Mouse (Mus musculus) neural tube, embryonic 15.5 days (tissue): Measurements from ENCODE around the gene Ablim2. TPM values are rescaled to one million over a fixed set of nuclear protein-coding genes. Genes with fewer than 3 reads are reported as not detected.

ENCODE experiments used
- ATAC-seq: fragments of 200-750 bp; cut with Nextera tagmentation; 2 replicates; pipeline ENCODE4 v1.8.0; 2017; ENCODE audit warnings: mild to moderate bottlenecking, moderate TSS enrichment, moderate library complexity; ENCODE audit not compliant: low FRiP score
- H3K27ac ChIP-seq: fragments of 300-500 bp; sonication (generic); replicated peaks from 2 replicates; pipeline ENCODE4 v1.5.1; 2015; ENCODE audit warnings: mild to moderate bottlenecking, inconsistent platforms
- H3K27me3 ChIP-seq: fragments of 300-500 bp; sonication (generic); replicated peaks from 2 replicates; pipeline ENCODE4 v1.6.1; 2015; ENCODE audit warnings: inconsistent platforms
- H3K36me3 ChIP-seq: fragments of 300-500 bp; sonication (generic); 2 replicates; pipeline ENCODE4 v1.6.1; 2015; ENCODE audit warnings: inconsistent platforms
- H3K4me1 ChIP-seq: fragments of 300-500 bp; sonication (generic); 2 replicates; pipeline ENCODE4 v1.6.1; 2015; ENCODE audit warnings: inconsistent platforms
- H3K4me2 ChIP-seq: fragments of 300-500 bp; sonication (generic); 2 replicates; pipeline ENCODE4 v1.6.1; 2015; ENCODE audit warnings: inconsistent platforms, mild to moderate bottlenecking, moderate library complexity
- H3K4me3 ChIP-seq: fragments of 300-500 bp; sonication (generic); replicated peaks from 2 replicates; pipeline ENCODE4 v1.5.1; 2015; ENCODE audit warnings: mild to moderate bottlenecking, inconsistent platforms
- H3K9ac ChIP-seq: fragments of 300-500 bp; sonication (generic); replicated peaks from 2 replicates; pipeline ENCODE4 v1.6.1; 2015; ENCODE audit warnings: mild to moderate bottlenecking, inconsistent platforms
- H3K9me3 ChIP-seq: fragments of 300-500 bp; sonication (generic); replicated peaks from 2 replicates; pipeline ENCODE4 v1.6.1; 2016; ENCODE audit warnings: inconsistent platforms
- WGBS: fragments of 180-500 bp; shearing (Covaris S2); methylation state at CpG from one replicate; pipeline ENCODE4 v1.1.7; 2015; ENCODE audit warnings: mixed read lengths; 5-methylcytosine and 5-hydroxymethylcytosine counted together
- polyA plus RNA-seq: library from polyadenylated mRNA; unstranded; fragments of >200 nt; fragmentation: Nextera tagmentation; extraction: Ambion mirVana; gene quantifications from 2 replicates; pipeline ENCODE4 v1.2.1, GENCODE M21; 2015

The Ablim2 gene
- polyA plus RNA-seq, 1 experiment from 2014 or later = 31.8 TPM

DNA sequence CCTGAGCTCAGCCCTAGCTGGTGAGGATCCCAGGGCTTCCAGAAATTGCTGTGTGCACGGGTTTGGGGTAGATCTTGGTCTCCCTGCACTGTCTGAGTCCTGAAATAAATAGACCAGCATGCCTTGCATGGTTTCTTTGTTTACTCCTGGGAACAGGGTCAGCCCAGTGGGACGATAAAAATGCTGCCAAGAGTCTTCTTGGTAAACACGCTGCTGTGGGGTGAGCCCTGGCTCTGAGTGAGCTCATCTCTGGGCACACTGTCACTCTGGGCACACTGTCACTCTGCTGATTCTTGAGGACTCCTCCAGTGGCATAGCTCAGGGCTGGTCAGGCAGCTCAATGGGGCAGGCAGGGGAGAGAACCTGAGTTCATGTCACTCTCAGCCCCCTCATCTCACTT, 98.6 kb downstream of the Ablim2 start:
- H3K36me3 ChIP-seq = no peaks in the 10 kb centered on the region
- H3K9ac ChIP-seq = no peak overlapping the region
- no peak overlapping the region for H3K4me3 ChIP-seq
- 32% methylated on average over 3 of the region's 3 CpGs for WGBS
- no peaks in the 10 kb centered on the region for H3K9me3 ChIP-seq
- no peaks in the 10 kb centered on the region; the same call in 1 of the 2 replicates for H3K4me1 ChIP-seq
- no peak overlapping the region for H3K4me2 ChIP-seq
- peaks cover 10% of the 10 kb centered on the region; the same call in 1 of the 2 replicates for H3K27me3 ChIP-seq
- H3K27ac ChIP-seq = no peak overlapping the region
- ATAC-seq = no peak

GRCm38 (mm10) chr5:35858069-35858468, 100.4 kb downstream of the Ablim2 start:
- Histone ChIP-seq H3K4me2 (no peak overlapping the region), H3K36me3 (no peaks in the 10 kb centered on the region), H3K9me3 (no peaks in the 10 kb centered on the region), H3K27ac (no peak overlapping the region), H3K4me3 (no peak overlapping the region), H3K27me3 (peaks cover 10% of the 10 kb centered on the region; the same call in 1 of the 2 replicates), H3K9ac (no peak overlapping the region), H3K4me1 (no peaks in the 10 kb centered on the region)
- 26% methylated on average over 6 of the region's 6 CpGs for WGBS
- no peak for ATAC-seq

DNA sequence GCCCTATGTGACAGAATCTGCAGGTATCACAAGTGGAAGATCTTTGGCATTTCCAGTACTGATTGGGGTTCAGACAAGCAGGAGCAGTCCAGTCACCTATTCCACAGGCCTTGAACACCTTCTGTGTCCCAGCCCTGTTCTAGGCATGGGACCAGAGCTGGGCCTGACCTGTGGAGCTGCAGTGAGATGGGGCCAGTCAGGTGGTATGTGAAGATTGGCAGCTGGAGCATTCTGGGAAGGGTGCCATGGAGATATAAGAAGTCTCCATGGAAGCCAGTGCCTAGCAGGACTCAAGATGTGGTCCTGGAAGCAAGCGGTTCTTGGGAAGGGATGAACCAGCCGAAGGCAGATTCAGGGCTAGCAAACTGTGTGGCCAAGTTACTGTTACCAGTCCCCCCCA, 103.8 kb downstream of the Ablim2 start:
- 88% methylated on average over 2 of the region's 2 CpGs for WGBS
- ATAC-seq = no peak
- Histone ChIP-seq H3K9ac (no peak overlapping the region), H3K4me1 (no peaks in the 10 kb centered on the region), H3K4me3 (no peak overlapping the region), H3K9me3 (no peaks in the 10 kb centered on the region), H3K27ac (no peak overlapping the region), H3K36me3 (no peaks in the 10 kb centered on the region), H3K4me2 (no peak overlapping the region), H3K27me3 (peaks cover 10% of the 10 kb centered on the region; the same call in 1 of the 2 replicates)

GRCm38 (mm10) chr5:35869973-35870372, 112.3 kb downstream of the Ablim2 start:
- no peaks in the 10 kb centered on the region for H3K9me3 ChIP-seq
- no peak overlapping the region for H3K4me3 ChIP-seq
- no peak overlapping the region for H3K4me2 ChIP-seq
- H3K27ac ChIP-seq = no peak overlapping the region
- no peaks in the 10 kb centered on the region for H3K4me1 ChIP-seq
- no peaks in the 10 kb centered on the region for H3K36me3 ChIP-seq
- no peak overlapping the region for H3K9ac ChIP-seq
- 85% methylated on average over 4 of the region's 4 CpGs for WGBS
- no peak for ATAC-seq
- no peaks in the 10 kb centered on the region for H3K27me3 ChIP-seq

DNA sequence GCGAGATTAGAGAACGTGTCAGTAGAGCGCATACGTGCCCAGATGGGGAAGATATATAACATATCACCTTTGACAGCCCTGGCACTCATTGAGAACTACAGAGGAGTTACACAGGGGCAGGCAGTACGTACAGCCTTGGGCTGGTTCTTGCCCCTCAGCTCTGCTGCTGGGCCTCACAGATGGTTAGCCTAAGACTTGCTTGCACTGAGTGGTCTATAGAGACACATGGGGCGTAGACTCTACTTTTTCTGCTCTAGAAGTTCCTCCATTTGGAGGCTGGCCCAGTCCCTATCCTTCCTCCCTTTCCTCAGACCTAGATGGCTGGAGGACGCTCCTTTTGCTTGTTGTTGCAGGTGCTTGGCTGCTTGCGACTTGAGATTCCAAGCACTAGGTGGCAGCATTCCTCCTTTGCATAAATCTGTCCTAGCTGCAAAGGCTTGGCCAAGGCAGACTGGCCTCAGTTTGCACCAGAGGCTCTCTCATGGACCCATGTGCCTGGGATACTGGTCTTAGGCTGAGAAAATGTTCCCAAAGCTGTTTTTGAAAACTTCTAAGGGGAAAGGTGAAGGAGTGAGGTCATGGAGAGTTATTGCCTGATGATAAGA, 112.8 kb downstream of the Ablim2 start:
- ATAC-seq = peak; percentile 74
- Histone ChIP-seq H3K4me2 (no peak overlapping the region), H3K27me3 (no peaks in the 10 kb centered on the region), H3K9ac (no peak overlapping the region), H3K4me3 (no peak overlapping the region), H3K9me3 (no peaks in the 10 kb centered on the region), H3K27ac (no peak overlapping the region), H3K4me1 (no peaks in the 10 kb centered on the region), H3K36me3 (no peaks in the 10 kb centered on the region)
- WGBS = 58% methylated on average over 8 of the region's 8 CpGs

- H3K9ac ChIP-seq = no peak overlapping the region
- 33% methylated on average over 4 of the region's 4 CpGs for WGBS
- H3K4me2 ChIP-seq = no peak overlapping the region
- ATAC-seq = no peak
- no peaks in the 10 kb centered on the region for H3K36me3 ChIP-seq
- H3K9me3 ChIP-seq = no peaks in the 10 kb centered on the region
- no peaks in the 10 kb centered on the region for H3K27me3 ChIP-seq
- H3K27ac ChIP-seq = no peak overlapping the region
- H3K4me1 ChIP-seq = no peaks in the 10 kb centered on the region
- no peak overlapping the region for H3K4me3 ChIP-seq
Observed at GRCm38 (mm10) chr5:35873382-35873781, 115.7 kb downstream of the Ablim2 start.

GRCm38 (mm10) chr5:35876236-35876635, 118.6 kb downstream of the Ablim2 start:
- WGBS = 86% methylated on average over 5 of the region's 5 CpGs
- no peaks in the 10 kb centered on the region for H3K27me3 ChIP-seq

DNA sequence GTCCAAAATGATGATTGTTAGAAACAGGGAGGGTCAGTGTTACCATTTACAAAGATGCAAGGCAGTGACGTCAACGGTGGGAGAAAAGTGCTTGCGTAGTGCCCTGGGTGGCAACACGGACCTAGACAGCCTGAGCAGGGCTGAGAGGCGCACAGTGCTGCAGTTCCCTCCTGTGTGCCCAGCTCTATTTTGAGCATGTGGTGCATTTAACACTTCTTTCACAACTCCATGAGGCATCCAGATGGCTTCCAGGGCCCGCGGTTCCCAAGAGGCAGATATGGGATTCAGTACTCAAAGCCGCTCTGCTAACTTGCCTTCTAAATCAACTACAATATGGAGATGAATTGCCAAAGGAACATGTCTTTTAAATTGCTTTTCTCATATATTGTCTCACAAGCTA, 121.5 kb downstream of the Ablim2 start:
- WGBS = 64% methylated on average over 8 of the region's 8 CpGs

More at GRCm38 (mm10) chr5:35876236-35876635, 118.6 kb downstream of the Ablim2 start:
- Histone ChIP-seq H3K4me3 (no peak overlapping the region), H3K4me1 (peaks cover 6% of the 10 kb centered on the region; the same call in 1 of the 2 replicates), H3K9me3 (no peaks in the 10 kb centered on the region), H3K27ac (no peak overlapping the region), H3K4me2 (no peak overlapping the region), H3K36me3 (no peaks in the 10 kb centered on the region), H3K9ac (no peak overlapping the region)
- no peak for ATAC-seq

GRCm38 (mm10) chr5:35882391-35882790, 124.7 kb downstream of the Ablim2 start:
- Histone ChIP-seq H3K4me2 (no peak overlapping the region), H3K27me3 (no peaks in the 10 kb centered on the region), H3K36me3 (no peaks in the 10 kb centered on the region), H3K9ac (no peak overlapping the region), H3K27ac (no peak overlapping the region), H3K4me1 (peaks cover 12% of the 10 kb centered on the region; the same call in 1 of the 2 replicates), H3K9me3 (no peaks in the 10 kb centered on the region), H3K4me3 (no peak overlapping the region)
- no peak for ATAC-seq
- 47% methylated on average over 9 of the region's 9 CpGs for WGBS

More for the DNA sequence above, 121.5 kb downstream of the Ablim2 start:
- Histone ChIP-seq H3K4me1 (peaks cover 11% of the 10 kb centered on the region; the same call in 1 of the 2 replicates), H3K27me3 (no peaks in the 10 kb centered on the region), H3K4me2 (no peak overlapping the region), H3K4me3 (no peak overlapping the region), H3K9me3 (no peaks in the 10 kb centered on the region), H3K36me3 (no peaks in the 10 kb centered on the region), H3K9ac (no peak overlapping the region), H3K27ac (no peak overlapping the region)
- ATAC-seq = no peak

GRCm38 (mm10) chr5:35884262-35884661, 126.6 kb downstream of the Ablim2 start:
- no peaks in the 10 kb centered on the region for H3K9me3 ChIP-seq
- no peak overlapping the region for H3K27ac ChIP-seq
- 38% methylated on average over 11 of the region's 11 CpGs for WGBS
- H3K27me3 ChIP-seq = no peaks in the 10 kb centered on the region
- H3K36me3 ChIP-seq = no peaks in the 10 kb centered on the region
- no peak overlapping the region for H3K4me2 ChIP-seq
- H3K9ac ChIP-seq = no peak overlapping the region
- no peak for ATAC-seq
- no peak overlapping the region for H3K4me3 ChIP-seq
- H3K4me1 ChIP-seq = peaks cover 7% of the 10 kb centered on the region; the same call in 1 of the 2 replicates

DNA sequence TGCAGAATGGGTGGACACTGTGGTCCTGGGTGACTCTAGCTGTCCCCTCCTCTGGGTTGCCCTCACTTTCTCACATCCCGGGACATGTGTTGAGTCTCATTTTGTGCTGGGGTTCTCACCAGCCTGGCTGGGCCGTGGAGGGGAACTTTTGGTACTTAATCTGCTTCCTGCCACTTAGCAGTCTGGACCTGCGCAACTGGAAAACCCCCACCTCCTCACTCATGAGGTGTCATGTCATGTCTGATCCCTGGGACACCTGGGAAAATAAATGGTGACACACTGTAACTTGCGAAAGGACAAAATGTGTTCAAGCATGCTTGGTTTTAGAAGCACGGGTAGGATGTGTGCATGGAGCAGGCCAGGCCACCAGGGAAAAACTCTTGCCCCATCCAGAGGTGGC, 127.0 kb downstream of the Ablim2 start:
- Histone ChIP-seq H3K4me3 (no peak overlapping the region), H3K27ac (no peak overlapping the region), H3K27me3 (no peaks in the 10 kb centered on the region), H3K9me3 (no peaks in the 10 kb centered on the region), H3K9ac (no peak overlapping the region), H3K4me2 (no peak overlapping the region), H3K4me1 (peaks cover 6% of the 10 kb centered on the region; the same call in 1 of the 2 replicates), H3K36me3 (no peaks in the 10 kb centered on the region)
- WGBS = 99% methylated on average over 5 of the region's 5 CpGs
- no peak for ATAC-seq

GRCm38 (mm10) chr5:35888959-35889358, 131.3 kb downstream of the Ablim2 start:
- no peaks in the 10 kb centered on the region for H3K27me3 ChIP-seq
- peaks cover 9% of the 10 kb centered on the region for H3K4me1 ChIP-seq
- WGBS = 56% methylated on average over 9 of the region's 9 CpGs
- H3K36me3 ChIP-seq = no peaks in the 10 kb centered on the region
- H3K9me3 ChIP-seq = no peaks in the 10 kb centered on the region
- no peak overlapping the region for H3K4me2 ChIP-seq
- H3K9ac ChIP-seq = no peak overlapping the region
- H3K27ac ChIP-seq = no peak overlapping the region
- no peak overlapping the region for H3K4me3 ChIP-seq
- no peak for ATAC-seq
